ENCODE assay signal across 24 mouse cellular contexts in the genomic region with DNA sequence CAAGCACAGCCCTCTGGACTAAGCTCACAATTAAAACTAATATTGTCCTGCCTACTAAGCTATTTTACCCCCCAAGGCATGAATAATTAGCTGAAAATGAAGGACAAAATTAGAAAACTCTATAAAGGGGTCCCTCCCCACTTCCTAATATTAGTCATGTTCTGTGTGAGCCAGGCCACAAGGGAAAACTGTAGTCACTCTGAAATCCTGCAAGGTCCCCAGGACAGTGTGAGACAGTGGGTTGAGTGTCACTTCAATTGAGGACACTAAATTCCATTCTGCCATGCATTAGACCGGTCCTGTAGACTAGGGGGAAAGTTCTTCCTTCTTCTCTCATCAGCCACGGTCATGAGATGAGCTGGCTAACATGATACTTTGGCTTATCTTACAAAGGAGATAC.
"Had no signal": no experiment of that assay in that cellular context is flagged by ENCODE, and none has a peak within 500 bp of the region (broad histone marks: within the 10 kb centered on the region; RNA-seq: fewer than 3 reads in every experiment).

No protein-coding gene starts in this region.

- H3K9me3 ChIP-seq: limb, embryonic 10.5 days; limb, embryonic 13.5 days; liver, embryonic 12.5 days; liver, embryonic 15.5 days; lung, embryonic 15.5 days; megakaryocyte, embryonic 14.5 days; midbrain, embryonic 10.5 days; midbrain, embryonic 15.5 days; neural tube, embryonic 12.5 days; neural tube, embryonic 15.5 days had no signal

- DNase-seq: kidney, postnatal 25 days; layer of hippocampus, adult 9-11 months; liver; lung, adult 18-20 months; lung, postnatal 10 days; lung, postnatal 36 days; retina, postnatal 1 day; right cerebral cortex, postnatal 4 days; thymus, adult 2 months; thymus, postnatal 14 days; thymus, postnatal 4 days had no signal

- H3K4me1 ChIP-seq: liver, embryonic 15.5 days; neural tube, embryonic 12.5 days had no signal

- H3K27me3 ChIP-seq: limb, embryonic 13.5 days; liver, embryonic 12.5 days; liver, embryonic 15.5 days; lung, embryonic 15.5 days; megakaryocyte, embryonic 14.5 days; midbrain, embryonic 15.5 days; neural tube, embryonic 12.5 days; neural tube, embryonic 15.5 days had no signal

- ATAC-seq: liver, embryonic 12.5 days; midbrain, embryonic 15.5 days had no signal

- H3K9ac ChIP-seq: limb, embryonic 13.5 days; liver, embryonic 12.5 days; liver, embryonic 15.5 days; lung, embryonic 15.5 days; midbrain, embryonic 15.5 days; neural tube, embryonic 12.5 days; neural tube, embryonic 15.5 days had no signal

- H3K4me2 ChIP-seq: limb, embryonic 13.5 days; liver, embryonic 12.5 days; liver, embryonic 15.5 days; lung, embryonic 15.5 days; midbrain, embryonic 15.5 days; neural tube, embryonic 12.5 days; neural tube, embryonic 15.5 days had no signal

- H3K4me3 ChIP-seq: layer of hippocampus, adult 2 months; limb, embryonic 10.5 days; limb, embryonic 13.5 days; liver, embryonic 12.5 days; liver, embryonic 15.5 days; lung, embryonic 15.5 days; megakaryocyte, embryonic 14.5 days; midbrain, embryonic 10.5 days; midbrain, embryonic 15.5 days; neural tube, embryonic 12.5 days; neural tube, embryonic 15.5 days had no signal

- H3K36me3 ChIP-seq: limb, embryonic 10.5 days; limb, embryonic 13.5 days; liver, embryonic 12.5 days; liver, embryonic 15.5 days; lung, embryonic 15.5 days; midbrain, embryonic 10.5 days; midbrain, embryonic 15.5 days; neural tube, embryonic 12.5 days; neural tube, embryonic 15.5 days had no signal

- H3K27ac ChIP-seq: kidney, postnatal 0 days; layer of hippocampus, adult 2 months; limb, embryonic 10.5 days; limb, embryonic 13.5 days; liver, embryonic 12.5 days; liver, embryonic 15.5 days; lung, embryonic 15.5 days; midbrain, embryonic 10.5 days; midbrain, embryonic 15.5 days; neural tube, embryonic 12.5 days; neural tube, embryonic 15.5 days; stomach, postnatal 0 days had no signal
